7 mouse cellular contexts compared by ENCODE assay signal in genomic region chr8:70544200-70544687, GRCm38 (mm10). TPM values are rescaled to one million over a fixed set of nuclear protein-coding genes. Genes with fewer than 3 reads are reported as not detected.
DNase-seq lines count a peak whose midpoint lies in the region; ATAC-seq and TF ChIP-seq lines count a peak whose summit lies in the region.

No protein-coding gene starts in this region.

- peak; percentile 50 to 78 for DNase-seq in urinary bladder, adult 18-20 months (ENCODE audit: low spot score in 2 of 2)
- no peak for DNase-seq in urinary bladder, postnatal 4 days (ENCODE audit: low spot score in 2 of 2)
- no peak for DNase-seq in right cerebral cortex, postnatal 10 days (ENCODE audit: low spot score in 2 of 2)
- DNase-seq in left cerebral cortex, adult 9 months (ENCODE audit: low spot score in 2 of 2) = no peak

- no peak overlapping the region for H3K4me2 ChIP-seq in intestine, postnatal 0 days (replicated peaks; ENCODE audit: low read depth)

- no peak overlapping the region for H3K4me3 ChIP-seq in bone marrow, adult 2 months (replicated peaks; ENCODE audit: control insufficient read depth, low read depth, low read length)
- no peak overlapping the region for H3K4me3 ChIP-seq in intestine, postnatal 0 days (ENCODE audit: low read depth, low read length)

- no peak for TF ChIP-seq POLR2A in bone marrow, adult 2 months (IDR thresholded peaks at IDR 0.05; ENCODE audit: borderline replicate concordance, control insufficient read depth, low read depth, low read length)

- peak; percentile 12 for ATAC-seq in intestine, postnatal 0 days
- peak; percentile 72 for ATAC-seq in megakaryocyte, adult 5-6 weeks (ENCODE audit: poor library complexity, severe bottlenecking)

- no peak overlapping the region for H3K9ac ChIP-seq in intestine, postnatal 0 days (ENCODE audit: low read depth, low read length)

- peak; percentile 28; the same call in 1 of the 2 replicates for TF ChIP-seq CTCF in bone marrow, adult 2 months (IDR thresholded peaks at IDR 0.05; ENCODE audit: control insufficient read depth, insufficient read depth, low read length)
- TF ChIP-seq CTCF in intestine, postnatal 0 days (IDR thresholded peaks at IDR 0.05; ENCODE audit: low read depth) = peak; percentile 66

- peaks cover 12% of the 10 kb centered on the region for H3K4me1 ChIP-seq in bone marrow, adult 2 months (ENCODE audit: control insufficient read depth, insufficient read depth, low read length)
- peaks cover 15% of the 10 kb centered on the region for H3K4me1 ChIP-seq in intestine, postnatal 0 days (replicated peaks; ENCODE audit: control insufficient read depth, insufficient read depth, low read length)

- no peaks in the 10 kb centered on the region for H3K9me3 ChIP-seq in intestine, postnatal 0 days (ENCODE audit: control insufficient read depth)

- no peaks in the 10 kb centered on the region for H3K36me3 ChIP-seq in intestine, postnatal 0 days (ENCODE audit: control insufficient read depth, insufficient read depth)

- no peaks in the 10 kb centered on the region for H3K27me3 ChIP-seq in intestine, postnatal 0 days (replicated peaks; ENCODE audit: control insufficient read depth, insufficient read depth, low read length)

- 36% methylated on average over 6 of the region's 6 CpGs for WGBS in bone marrow, adult 2 months
- 22% methylated on average over 6 of the region's 6 CpGs for WGBS in intestine, postnatal 0 days

- H3K27ac ChIP-seq in bone marrow, adult 2 months (ENCODE audit: control insufficient read depth, insufficient read depth, low read depth, low read length, poor library complexity) = peak overlapping the region; percentile 87
- peak overlapping the region; percentile 78 for H3K27ac ChIP-seq in intestine, postnatal 0 days (ENCODE audit: low read depth, low read length)

RNA-seq across cellular contexts. Expression of gene Ell, which starts 5.0 kb away (rescaled TPM):
- 11.9 and 17.8 TPM in 2 replicates for polyA plus RNA-seq in bone marrow, adult 2 months (2011; ENCODE audit: insufficient read depth, insufficient read length, low replicate concordance, missing spikeins)
- polyA plus RNA-seq in intestine, postnatal 0 days (2015; fragmentation: Nextera tagmentation; extraction: Ambion mirVana) = 11.8 and 13.0 TPM in 2 replicates
- 9.3 and 12.5 TPM in 2 replicates for total RNA-seq in megakaryocyte, adult 5-6 weeks (2015)
- 11.1 and 11.9 TPM in 2 replicates for total RNA-seq in megakaryocyte, adult 5-6 weeks (2017)

RNA-seq across cellular contexts. Expression of gene Kxd1, which starts 16.5 kb away (rescaled TPM):
- 29.0 and 41.3 TPM in 2 replicates for polyA plus RNA-seq in bone marrow, adult 2 months (2011; ENCODE audit: insufficient read depth, insufficient read length, low replicate concordance, missing spikeins)
- 46.4 and 52.1 TPM in 2 replicates for polyA plus RNA-seq in intestine, postnatal 0 days (2015; fragmentation: Nextera tagmentation; extraction: Ambion mirVana)
- 88.7 and 114 TPM in 2 replicates for total RNA-seq in megakaryocyte, adult 5-6 weeks (2015)
- total RNA-seq in megakaryocyte, adult 5-6 weeks (2017) = 71.4 and 80.6 TPM in 2 replicates

RNA-seq across cellular contexts. Expression of gene Fkbp8, which starts 16.7 kb away (rescaled TPM):
- 98.7 and 181 TPM in 2 replicates for polyA plus RNA-seq in bone marrow, adult 2 months (2011; ENCODE audit: insufficient read depth, insufficient read length, low replicate concordance, missing spikeins)
- polyA plus RNA-seq in intestine, postnatal 0 days (2015; fragmentation: Nextera tagmentation; extraction: Ambion mirVana) = 199 and 203 TPM in 2 replicates
- total RNA-seq in megakaryocyte, adult 5-6 weeks (2015) = 75.1 and 75.3 TPM in 2 replicates
- total RNA-seq in megakaryocyte, adult 5-6 weeks (2017) = 146 and 166 TPM in 2 replicates

RNA-seq across cellular contexts. Expression of gene Uba52, which starts 33.6 kb away (rescaled TPM):
- polyA plus RNA-seq in bone marrow, adult 2 months (2011; ENCODE audit: insufficient read depth, insufficient read length, low replicate concordance, missing spikeins) = 961 and 1,100 TPM in 2 replicates
- polyA plus RNA-seq in intestine, postnatal 0 days (2015; fragmentation: Nextera tagmentation; extraction: Ambion mirVana) = 805 and 863 TPM in 2 replicates
- 2,237 and 2,370 TPM in 2 replicates for total RNA-seq in megakaryocyte, adult 5-6 weeks (2015)
- 4,162 and 4,635 TPM in 2 replicates for total RNA-seq in megakaryocyte, adult 5-6 weeks (2017)

RNA-seq across cellular contexts. Expression of gene Rex1bd, which starts 37.7 kb away (rescaled TPM):
- polyA plus RNA-seq in bone marrow, adult 2 months (2011; ENCODE audit: insufficient read depth, insufficient read length, low replicate concordance, missing spikeins) = 46.9 and 63.6 TPM in 2 replicates
- 145 and 148 TPM in 2 replicates for polyA plus RNA-seq in intestine, postnatal 0 days (2015; fragmentation: Nextera tagmentation; extraction: Ambion mirVana)
- total RNA-seq in megakaryocyte, adult 5-6 weeks (2015) = 40.4 and 47.5 TPM in 2 replicates
- 37.3 and 43.7 TPM in 2 replicates for total RNA-seq in megakaryocyte, adult 5-6 weeks (2017)

Comparison
In these comparisons a context has a peak if more than half of its experiments do, and no peak if none do; other contexts are left out.
1. DNase-seq: peak in urinary bladder, adult 18-20 months (2 of 2); none in urinary bladder, postnatal 4 days (0 of 2), right cerebral cortex, postnatal 10 days (0 of 2) and left cerebral cortex, adult 9 months (0 of 2).